Mouse (Mus musculus) embryonic fibroblast, embryonic 13.5 days (primary cell): ENCODE results near the gene Rsl24d1. TPM values are rescaled to one million over a fixed set of nuclear protein-coding genes. Genes with fewer than 3 reads are reported as not detected.
"Not testable (repeated sequence)": the region's sequence is repeated elsewhere in the genome, so short reads cannot be mapped to it uniquely, and the experiment has no call there.

ENCODE experiments used
- H3K27ac ChIP-seq: 2 replicates; pipeline ENCODE4 v1.5.1; 2012; ENCODE audit warnings: low read length, control low read depth, inconsistent platforms; ENCODE audit not compliant: insufficient read depth
- H3K4me1 ChIP-seq: 2 replicates; pipeline ENCODE4 v1.6.1; 2011; ENCODE audit warnings: low read length; ENCODE audit not compliant: control insufficient read depth, insufficient read depth
- H3K4me3 ChIP-seq: 2 replicates; pipeline ENCODE4 v1.5.1; 2011; ENCODE audit warnings: mild to moderate bottlenecking, control low read depth, low read length; ENCODE audit not compliant: insufficient read depth
- CTCF ChIP-seq: IDR thresholded peaks from 2 replicates; pipeline ENCODE4 v1.5.1; 2011; ENCODE audit warnings: mild to moderate bottlenecking, control low read depth, low read length, moderate library complexity, borderline replicate concordance; ENCODE audit not compliant: insufficient read depth
- POLR2A ChIP-seq: IDR thresholded peaks from 2 replicates; pipeline ENCODE4 v1.6.1; 2011; ENCODE audit warnings: low read depth, mild to moderate bottlenecking, control low read depth, low read length, moderate library complexity
- polyA plus RNA-seq: library from polyadenylated mRNA; stranded (reverse); fragments of >200 nt; gene quantifications from 2 replicates; pipeline ENCODE4 v1.2.4, GENCODE M21; 2011; ENCODE audit warnings: low read depth; ENCODE audit not compliant: missing spikeins, insufficient read length

The Rsl24d1 gene
- 49.7 and 60.8 TPM in 2 replicates for polyA plus RNA-seq

DNA sequence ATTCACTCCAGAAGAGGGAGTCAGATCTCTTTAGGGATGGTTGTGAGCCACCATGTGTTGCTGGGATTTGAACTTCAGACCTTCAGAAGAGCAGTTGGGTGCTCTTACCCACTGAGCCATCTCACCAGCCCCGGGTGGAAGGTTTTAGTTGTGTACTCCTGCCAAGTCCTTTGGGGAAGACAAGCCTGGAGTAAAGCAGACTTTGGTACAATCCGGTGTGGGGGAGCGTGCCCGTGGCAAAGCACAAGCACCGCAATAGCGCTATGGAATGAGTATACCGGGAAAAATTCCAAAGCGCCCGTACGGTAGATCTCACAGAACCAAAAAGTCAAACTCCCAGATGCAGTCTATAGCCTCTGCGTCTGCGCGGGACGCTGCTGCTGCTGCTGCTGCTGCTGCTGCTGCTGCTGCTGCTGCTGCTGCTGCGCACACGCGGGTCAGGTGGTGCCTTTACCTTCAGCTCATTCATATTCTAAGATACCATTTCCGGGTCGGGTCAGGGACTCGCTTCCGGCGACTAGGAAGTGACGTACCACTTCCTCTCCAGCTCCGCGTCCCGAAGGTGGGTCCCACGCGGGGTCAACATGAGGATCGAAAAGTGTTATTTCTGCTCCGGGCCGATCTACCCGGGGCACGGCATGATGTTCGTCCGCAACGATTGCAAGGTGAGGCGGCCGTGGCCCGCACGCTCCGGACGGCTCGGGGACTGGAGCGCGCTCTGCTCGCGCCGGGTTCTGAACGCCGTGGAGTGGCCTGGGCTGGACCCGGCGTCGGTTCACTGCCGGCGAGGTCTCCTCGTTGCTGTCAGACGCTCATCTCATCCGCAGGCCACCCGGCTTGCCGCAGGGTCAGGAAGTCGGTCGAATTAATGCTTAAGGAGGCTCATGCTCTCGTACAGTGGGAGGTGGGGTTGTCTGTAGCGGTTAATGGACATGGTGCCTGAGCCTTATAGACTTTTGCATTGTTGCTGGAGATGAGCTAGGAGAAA lies at the start of gene Rsl24d1:
Gene Rsl24d1 (plus strand): TSS at position 508 of the 988 bp plus-strand sequence.
- no peaks in the 10 kb centered on the region for H3K4me1 ChIP-seq
- TF ChIP-seq POLR2A (no peak; the same call in none of the 2 replicates), CTCF (no peak)
- H3K27ac ChIP-seq, result peak within 1 kb of the TSS; percentile 53; the same call in 1 of the 2 replicates
- H3K4me3 ChIP-seq, result peak within 1 kb of the TSS; percentile 93

- Histone ChIP-seq H3K4me1 (peaks cover 3% of the 10 kb centered on the region; the same call in 1 of the 2 replicates), H3K27ac (no peak overlapping the region), H3K4me3 (no peak overlapping the region)
- TF ChIP-seq POLR2A (no peak), CTCF (no peak)
Measured at GRCm38 (mm10) chr9:73063621-73064290, 49.5 kb upstream of the Rsl24d1 start.

GRCm38 (mm10) chr9:73067086-73067485 lies 46.1 kb upstream of the Rsl24d1 start:
- Histone ChIP-seq H3K27ac (no peak overlapping the region), H3K4me1 (peaks cover 3% of the 10 kb centered on the region; the same call in 1 of the 2 replicates), H3K4me3 (no peak overlapping the region)
- TF ChIP-seq CTCF (no peak), POLR2A (no peak)

- Histone ChIP-seq H3K27ac (no peak overlapping the region), H3K4me3 (no peak overlapping the region), H3K4me1 (peaks cover 3% of the 10 kb centered on the region; the same call in 1 of the 2 replicates)
- TF ChIP-seq POLR2A (no peak), CTCF (no peak)
Measured at GRCm38 (mm10) chr9:73068230-73068679, 45.0 kb upstream of the Rsl24d1 start.

DNA sequence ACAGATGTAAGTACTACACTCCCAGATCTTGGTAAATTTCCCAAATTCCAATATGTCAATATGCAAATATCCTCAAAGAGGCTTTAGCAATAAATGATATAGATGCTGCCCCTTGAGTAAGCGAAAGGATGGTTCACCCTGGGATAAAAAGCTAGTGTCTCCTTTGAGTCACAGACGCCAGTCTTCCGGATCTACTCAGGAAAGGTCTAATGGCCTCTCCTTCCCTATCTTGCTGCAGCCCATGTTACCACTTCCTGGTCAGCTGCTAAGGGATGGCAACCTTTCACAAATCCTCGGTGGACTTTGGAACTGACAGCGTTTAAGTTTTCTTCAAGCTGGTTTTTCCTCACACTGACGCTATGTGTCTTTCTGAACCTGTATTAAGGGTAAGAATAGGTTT lies 44.5 kb upstream of the Rsl24d1 start:
- Histone ChIP-seq H3K27ac (no peak overlapping the region), H3K4me3 (no peak overlapping the region), H3K4me1 (peaks cover 3% of the 10 kb centered on the region; the same call in 1 of the 2 replicates)
- TF ChIP-seq CTCF (no peak), POLR2A (no peak)

- peaks cover 3% of the 10 kb centered on the region; the same call in 1 of the 2 replicates for H3K4me1 ChIP-seq
- H3K27ac ChIP-seq, result no peak overlapping the region
- no peak overlapping the region for H3K4me3 ChIP-seq
- TF ChIP-seq CTCF (no peak), POLR2A (no peak)
Measured at GRCm38 (mm10) chr9:73070971-73071659, 42.1 kb upstream of the Rsl24d1 start.

DNA sequence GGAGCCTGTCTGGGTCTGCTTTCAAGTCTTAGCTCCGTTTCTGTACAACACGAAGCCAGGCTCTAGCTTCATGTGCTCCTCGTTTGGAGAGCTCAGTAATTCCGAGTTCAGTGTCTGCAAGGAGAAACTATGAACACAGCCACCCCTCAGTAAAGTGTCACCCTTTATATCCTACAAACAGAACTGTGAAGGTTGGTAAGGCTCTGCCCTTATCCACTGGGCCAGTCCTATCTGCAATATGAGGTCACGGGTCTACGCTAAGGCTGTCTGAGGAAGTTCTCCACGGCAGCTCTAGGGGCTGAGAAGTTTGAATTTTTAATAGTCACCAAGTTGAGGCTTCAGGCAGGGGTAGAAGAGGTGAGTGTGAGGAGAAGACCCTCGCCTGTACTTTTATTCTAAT lies 40.8 kb upstream of the Rsl24d1 start:
- TF ChIP-seq POLR2A, result no peak
- no peak for TF ChIP-seq CTCF
- Histone ChIP-seq H3K4me3 (no peak overlapping the region), H3K27ac (no peak overlapping the region), H3K4me1 (peaks cover 3% of the 10 kb centered on the region; the same call in 1 of the 2 replicates)

- H3K4me3 ChIP-seq, result no peak overlapping the region
- peaks cover under 1% of the 10 kb centered on the region; the same call in 1 of the 2 replicates for H3K4me1 ChIP-seq
- no peak for TF ChIP-seq CTCF
- TF ChIP-seq POLR2A, result no peak
- H3K27ac ChIP-seq, result no peak overlapping the region
Measured at GRCm38 (mm10) chr9:73073169-73073568, 40.1 kb upstream of the Rsl24d1 start.

GRCm38 (mm10) chr9:73079349-73079748 lies 33.9 kb upstream of the Rsl24d1 start:
- H3K27ac ChIP-seq, H3K4me1 ChIP-seq, H3K4me3 ChIP-seq: not testable (repeated sequence)
